ENCODE assay signal across 7 mouse cellular contexts in the genomic region with DNA sequence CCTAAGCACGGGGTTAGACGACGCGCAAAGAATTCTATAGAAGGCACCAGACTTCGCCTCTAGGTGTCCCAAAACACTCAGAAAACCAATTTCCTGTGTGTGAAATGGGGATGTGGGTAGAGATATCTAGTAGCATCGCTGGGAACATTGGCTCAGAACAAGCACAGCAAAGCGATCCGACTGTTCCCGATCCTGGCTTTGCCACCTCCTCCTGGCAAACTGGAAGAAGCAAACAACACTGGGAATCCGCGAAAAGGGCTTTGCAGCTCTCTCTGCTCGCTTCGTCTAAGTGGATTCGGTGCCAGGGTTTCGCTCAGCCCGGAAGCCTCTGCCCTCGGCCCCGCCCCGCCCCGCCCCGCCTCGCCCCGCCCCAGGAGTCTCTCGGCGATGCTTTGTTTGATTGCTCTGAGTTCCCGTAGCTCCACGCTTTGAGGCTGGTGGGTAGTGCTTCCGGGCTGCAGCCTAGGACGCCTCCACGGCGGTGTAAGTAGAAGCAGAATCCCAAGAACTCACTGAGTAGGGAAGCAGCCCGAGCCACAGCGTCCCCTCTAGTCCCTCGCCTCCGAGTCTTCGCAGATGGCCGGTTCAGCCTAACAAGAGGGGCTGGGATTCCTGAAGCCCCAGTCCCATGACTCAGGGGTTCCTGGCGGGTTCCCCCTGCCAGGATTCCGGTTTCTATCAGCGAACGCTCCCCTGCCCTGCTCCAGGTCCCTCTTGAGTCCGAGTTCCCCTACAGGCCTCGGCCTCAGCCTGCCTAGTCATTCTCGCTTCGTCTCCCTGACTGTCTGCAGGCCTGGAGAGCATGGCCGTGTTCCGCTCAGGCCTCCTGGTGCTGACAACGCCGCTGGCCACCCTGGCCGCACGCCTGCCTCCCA. TPM values are rescaled to one million over a fixed set of nuclear protein-coding genes. Genes with fewer than 3 reads are reported as not detected.
DNase-seq lines count a peak whose midpoint lies in the region; ATAC-seq lines count a peak whose summit lies in the region.

A gene (plus strand): TSS at position 358 of the 875 bp plus-strand sequence.

- peaks cover 12% of the 10 kb centered on the region; the same call in 1 of the 2 replicates for H3K36me3 ChIP-seq in intestine, embryonic 14.5 days (ENCODE audit: control insufficient read depth, insufficient read depth, low read length)

- WGBS in intestine, embryonic 14.5 days, result under 1% methylated on average over 51 of the region's 51 CpGs

- ATAC-seq in intestine, embryonic 14.5 days (replicated peaks; ENCODE audit: low FRiP score, low TSS enrichment, low read depth), result peak; percentile 86

- no peaks in the 10 kb centered on the region for H3K9me3 ChIP-seq in intestine, embryonic 14.5 days (ENCODE audit: control insufficient read depth, low read length)

- intact Hi-C loops in left cerebral cortex, postnatal 14 days (cut with DNase I), result no loop called here

- peak within 1 kb of the TSS; percentile 77 for H3K9ac ChIP-seq in intestine, embryonic 14.5 days (ENCODE audit: low read length)

- peak within 1 kb of the TSS; percentile 87 for H3K4me2 ChIP-seq in intestine, embryonic 14.5 days (ENCODE audit: low read length)

- peak; percentile 75 to 79 for DNase-seq in adrenal gland, adult 18-20 months (ENCODE audit: low spot score in 2 of 2)
- DNase-seq in embryo, embryonic 10.5 days (ENCODE audit: low spot score), result peak; percentile 93
- peak; percentile 86 for DNase-seq in gastrocnemius, postnatal 25 days
- DNase-seq in intestine, embryonic 14.5 days (ENCODE audit: low spot score), result peak; percentile 94
- peak; percentile 92 to 94 for DNase-seq in left cerebral cortex, postnatal 14 days (ENCODE audit: low spot score in 2 of 2)
- peak; percentile 92 for DNase-seq in mesoderm, embryonic 11.5 days (ENCODE audit: low read depth, low spot score)
- peak; percentile 87 to 91 for DNase-seq in right cerebral cortex, postnatal 36 days (ENCODE audit: low spot score in 2 of 2)

- H3K4me3 ChIP-seq in intestine, embryonic 14.5 days (ENCODE audit: low read depth, low read length), result peak within 1 kb of the TSS; percentile 69

- peaks cover 40% of the 10 kb centered on the region for H3K27me3 ChIP-seq in intestine, embryonic 14.5 days (replicated peaks; ENCODE audit: control insufficient read depth, insufficient read depth, low read length)

- peak within 1 kb of the TSS; percentile 91 for H3K27ac ChIP-seq in intestine, embryonic 14.5 days (ENCODE audit: low read depth)

- peaks cover 26% of the 10 kb centered on the region for H3K4me1 ChIP-seq in intestine, embryonic 14.5 days (replicated peaks; ENCODE audit: control insufficient read depth, insufficient read depth, low read length)

RNA-seq across cellular contexts. Expression of the gene that starts here (rescaled TPM):
- total RNA-seq in adrenal gland, adult 18-20 months (2021), result 10 to 100 TPM; 84.4 to 94.1 TPM
- 10 to 100 TPM in 1 of 2 experiments, 1 to 10 TPM in 1; 7.9 to 10.3 TPM for total RNA-seq in gastrocnemius, postnatal 25 days (2021)
- polyA plus RNA-seq in intestine, embryonic 14.5 days (2014; fragmentation: Nextera tagmentation; extraction: Ambion mirVana), result 39.7 and 45.5 TPM in 2 replicates
- total RNA-seq in left cerebral cortex, postnatal 14 days (2021), result 10 to 100 TPM; 31.1 to 32.0 TPM

Comparison
In these comparisons a context has a peak if more than half of its experiments do, and no peak if none do; other contexts are left out.
1. Peak in every context shown above with its lines: DNase-seq, ATAC-seq, H3K4me3 ChIP-seq and H3K27ac ChIP-seq.